Mouse (Mus musculus) hindbrain, embryonic 14.5 days (tissue): ENCODE measurements around the gene Taf1c. TPM values are rescaled to one million over a fixed set of nuclear protein-coding genes. Genes with fewer than 3 reads are reported as not detected.

Experiments used
- ATAC-seq: fragments of 200-750 bp; cut with Nextera tagmentation; 2 replicates; pipeline ENCODE4 v1.8.0; 2017; ENCODE audit warnings: moderate number of reproducible peaks, mild to moderate bottlenecking, moderate TSS enrichment, moderate library complexity; ENCODE audit not compliant: low FRiP score
- DNase-seq: peaks from one replicate; pipeline ENCODE4 v3.0.0-alpha.2; 2015; ENCODE audit warnings: low spot score
- H3K27ac ChIP-seq: fragments of 300-500 bp; sonication (generic); 2 replicates; pipeline ENCODE4 v1.5.1; 2014; ENCODE audit warnings: mild to moderate bottlenecking, moderate library complexity
- H3K27me3 ChIP-seq: fragments of 300-500 bp; sonication (generic); 2 replicates; pipeline ENCODE4 v1.6.1; 2014; ENCODE audit warnings: mild to moderate bottlenecking, low read length, mixed read lengths; ENCODE audit not compliant: control insufficient read depth, insufficient read depth
- H3K36me3 ChIP-seq: fragments of 300-500 bp; sonication (generic); replicated peaks from 2 replicates; pipeline ENCODE4 v1.6.1; 2014; ENCODE audit not compliant: control insufficient read depth, insufficient read depth
- H3K4me1 ChIP-seq: fragments of 300-500 bp; sonication (generic); replicated peaks from 2 replicates; pipeline ENCODE4 v1.6.1; 2014; ENCODE audit warnings: antibody characterized with exemption, low read length, mixed read lengths; ENCODE audit not compliant: control insufficient read depth, insufficient read depth
- H3K4me2 ChIP-seq: fragments of 300-500 bp; sonication (generic); replicated peaks from 2 replicates; pipeline ENCODE4 v1.6.1; 2014; ENCODE audit warnings: mild to moderate bottlenecking, moderate library complexity
- H3K4me3 ChIP-seq: fragments of 300-500 bp; sonication (generic); replicated peaks from 2 replicates; pipeline ENCODE4 v1.5.1; 2014; ENCODE audit warnings: mild to moderate bottlenecking, low read length
- H3K9ac ChIP-seq: fragments of 300-500 bp; sonication (generic); 2 replicates; pipeline ENCODE4 v1.6.1; 2014
- H3K9me3 ChIP-seq: fragments of 300-500 bp; sonication (generic); 2 replicates; pipeline ENCODE4 v1.6.1; 2016; ENCODE audit warnings: low read length; ENCODE audit not compliant: control insufficient read depth
- WGBS: fragments of 180-500 bp; shearing (Covaris S2); extraction: QIAGEN DNeasy Blood & Tissue Kit; methylation state at CpG from one replicate; pipeline ENCODE4 v1.1.7; 2014; 5-methylcytosine and 5-hydroxymethylcytosine counted together
- polyA plus RNA-seq: library from polyadenylated mRNA; unstranded; fragments of >200 nt; fragmentation: Nextera tagmentation; extraction: Ambion mirVana; gene quantifications from 2 replicates; pipeline ENCODE4 v1.2.1, GENCODE M21; 2014

The Taf1c gene
- polyA plus RNA-seq: 13.3 and 14.0 TPM in 2 replicates

DNA sequence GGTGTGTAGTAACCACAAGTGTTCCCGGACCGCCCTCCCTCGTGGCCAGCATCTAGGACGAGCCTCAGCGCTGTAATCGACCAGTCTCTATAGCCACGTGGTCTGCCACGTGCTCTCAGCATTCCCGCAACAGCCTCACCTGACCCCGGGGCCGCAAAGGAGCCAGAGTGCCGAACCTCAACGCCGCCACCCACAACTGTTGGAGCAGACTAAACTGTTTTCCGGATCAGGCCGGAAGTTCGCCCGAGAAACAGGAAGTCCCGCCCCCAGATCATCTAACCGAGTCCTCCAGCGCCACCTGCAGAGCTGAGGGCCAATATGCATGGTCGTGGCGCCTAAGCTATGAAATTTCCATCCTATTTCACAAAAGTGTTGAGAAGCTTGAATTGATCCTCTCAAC is at the start of gene Taf1c:
Gene Taf1c (minus strand): TSS at position 227 of the 400 bp plus-strand sequence.
- H3K4me3 ChIP-seq: peak within 1 kb of the TSS; percentile 82
- under 1% methylated on average over 23 of the region's 23 CpGs for WGBS

GRCm38 (mm10) chr8:119651324-119651723 is 46.3 kb upstream of the Taf1c start:
- H3K4me1 ChIP-seq: no peaks in the 10 kb centered on the region
- no peak overlapping the region for H3K4me2 ChIP-seq
- no peaks in the 10 kb centered on the region for H3K27me3 ChIP-seq
- no peak overlapping the region for H3K27ac ChIP-seq
- H3K36me3 ChIP-seq: no peaks in the 10 kb centered on the region
- 77% methylated on average over 2 of the region's 2 CpGs for WGBS
- H3K9ac ChIP-seq: no peak overlapping the region
- ATAC-seq (no peak), DNase-seq (no peak)
- no peak overlapping the region for H3K4me3 ChIP-seq
- no peaks in the 10 kb centered on the region for H3K9me3 ChIP-seq

More for the DNA sequence above, at the start of gene Taf1c:
- Histone ChIP-seq H3K4me1 (peaks cover 7% of the 10 kb centered on the region), H3K4me2 (peak within 1 kb of the TSS; percentile 70), H3K9ac (peak within 1 kb of the TSS; percentile 81), H3K27me3 (no peaks in the 10 kb centered on the region), H3K9me3 (no peaks in the 10 kb centered on the region), H3K27ac (0 out of 2 replicates have a peak within 1 kb of the TSS, but pooled peaks have one; percentile 21), H3K36me3 (peaks cover 25% of the 10 kb centered on the region)
- ATAC-seq: peak; percentile 86
- DNase-seq: peak; percentile 98

- no peaks in the 10 kb centered on the region for H3K27me3 ChIP-seq
- DNase-seq (no peak), ATAC-seq (no peak)
- no peaks in the 10 kb centered on the region for H3K36me3 ChIP-seq
- no peak overlapping the region for H3K4me2 ChIP-seq
- no peak overlapping the region for H3K9ac ChIP-seq
- no peak overlapping the region for H3K4me3 ChIP-seq
- H3K9me3 ChIP-seq: no peaks in the 10 kb centered on the region
- 82% methylated on average over 7 of the region's 7 CpGs for WGBS
- no peak overlapping the region for H3K27ac ChIP-seq
- H3K4me1 ChIP-seq: peaks cover 8% of the 10 kb centered on the region; the same call in 1 of the 2 replicates
Observed at GRCm38 (mm10) chr8:119646846-119647245, 41.8 kb upstream of the Taf1c start.

DNA sequence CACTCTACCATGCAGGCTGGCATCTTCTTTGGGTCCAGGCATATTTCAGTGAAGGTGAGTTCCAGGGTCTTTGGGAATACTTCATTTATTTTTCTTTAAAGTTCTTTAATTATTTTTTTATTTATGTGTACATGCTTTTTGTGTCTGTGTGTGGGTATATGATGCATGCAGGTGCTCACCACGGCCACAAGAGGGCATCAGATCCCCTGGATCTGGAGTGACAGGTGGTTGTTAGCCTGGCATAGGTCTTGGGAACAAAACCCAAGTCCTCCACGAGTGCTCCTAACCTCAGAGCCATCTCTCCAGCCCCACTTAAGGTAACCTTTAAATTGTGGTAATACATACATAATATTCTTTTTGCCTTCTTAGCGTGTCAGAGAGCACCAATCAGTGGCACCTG is 41.2 kb upstream of the Taf1c start:
- H3K4me1 ChIP-seq: peaks cover 8% of the 10 kb centered on the region; the same call in 1 of the 2 replicates
- no peaks in the 10 kb centered on the region for H3K36me3 ChIP-seq
- ATAC-seq (no peak), DNase-seq (no peak)
- WGBS: 78% methylated on average over 3 of the region's 3 CpGs
- no peak overlapping the region for H3K4me3 ChIP-seq
- no peak overlapping the region for H3K9ac ChIP-seq
- no peaks in the 10 kb centered on the region for H3K27me3 ChIP-seq
- H3K4me2 ChIP-seq: no peak overlapping the region
- H3K27ac ChIP-seq: no peak overlapping the region
- H3K9me3 ChIP-seq: no peaks in the 10 kb centered on the region

DNA sequence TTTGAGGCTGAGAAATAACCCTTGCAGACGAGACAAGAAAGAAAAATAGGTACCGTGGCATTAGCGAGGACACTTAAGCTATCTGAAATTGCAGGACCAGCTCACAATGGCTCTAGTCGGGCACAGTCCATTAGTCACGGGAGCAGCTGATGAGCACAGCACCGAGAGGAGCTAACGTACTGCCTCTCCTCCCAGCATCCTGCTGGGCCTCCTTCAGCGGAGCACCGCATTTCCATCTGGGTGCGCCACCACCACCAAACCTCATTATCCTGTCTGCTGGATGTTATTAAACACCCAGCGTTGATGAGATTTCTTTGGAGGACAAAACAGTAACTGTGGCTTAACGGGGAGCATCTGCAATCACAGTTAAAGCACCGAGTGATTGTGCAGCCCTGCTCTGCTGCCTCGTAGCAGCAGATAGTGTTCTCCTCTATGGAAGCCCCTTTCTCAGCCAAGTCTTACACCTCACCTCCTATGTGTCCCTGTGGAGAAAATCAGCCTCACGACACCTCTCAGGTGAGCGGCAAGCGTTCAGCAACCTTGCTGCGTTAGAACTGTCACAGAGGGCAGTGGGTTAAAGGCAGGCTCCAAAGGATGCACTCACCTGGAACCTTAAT is 40.1 kb upstream of the Taf1c start:
- DNase-seq (peak; percentile 42), ATAC-seq (peak; percentile 88)
- Histone ChIP-seq H3K27ac (peak overlapping the region; percentile 84), H3K4me3 (no peak overlapping the region), H3K4me1 (peaks cover 8% of the 10 kb centered on the region; the same call in 1 of the 2 replicates), H3K27me3 (no peaks in the 10 kb centered on the region), H3K36me3 (no peaks in the 10 kb centered on the region), H3K4me2 (0 out of 2 replicates have a peak overlapping the region, but pooled peaks have one; percentile 1), H3K9ac (peak overlapping the region; percentile 22; the same call in 1 of the 2 replicates), H3K9me3 (no peaks in the 10 kb centered on the region)
- 33% methylated on average over 18 of the region's 18 CpGs for WGBS

- Histone ChIP-seq H3K4me2 (0 out of 2 replicates have a peak overlapping the region, but pooled peaks have one; percentile 1), H3K9ac (no peak overlapping the region), H3K27ac (peak overlapping the region; percentile 84), H3K36me3 (no peaks in the 10 kb centered on the region), H3K27me3 (no peaks in the 10 kb centered on the region), H3K4me3 (no peak overlapping the region), H3K4me1 (peaks cover 8% of the 10 kb centered on the region; the same call in 1 of the 2 replicates), H3K9me3 (no peaks in the 10 kb centered on the region)
- ATAC-seq: peak; percentile 6; the same call in 1 of the 2 replicates
- WGBS: 66% methylated on average over 17 of the region's 17 CpGs
- no peak for DNase-seq
Observed at GRCm38 (mm10) chr8:119644429-119644960, 39.5 kb upstream of the Taf1c start.

DNA sequence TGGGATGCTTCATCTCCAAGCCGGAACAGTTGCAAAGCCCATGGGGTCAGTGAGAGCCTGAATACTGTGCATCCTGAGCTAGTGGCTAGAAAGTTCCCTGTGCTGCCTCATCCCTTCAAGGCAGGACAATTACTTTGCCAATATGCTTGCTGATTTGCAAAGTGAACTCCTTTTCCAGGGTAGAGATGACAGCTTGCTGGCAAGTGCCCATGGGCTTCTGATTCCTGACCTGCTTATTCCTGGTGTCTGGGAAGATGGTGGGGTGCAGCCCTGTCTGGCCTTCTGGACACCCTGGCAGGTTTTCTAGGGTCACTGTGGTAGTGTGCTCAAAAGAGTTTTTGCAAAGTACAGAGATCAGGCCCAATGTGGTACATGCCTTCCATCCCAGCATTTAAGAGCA is 37.9 kb upstream of the Taf1c start:
- 92% methylated on average over 1 of the region's 1 CpGs for WGBS
- H3K36me3 ChIP-seq: no peaks in the 10 kb centered on the region
- H3K9me3 ChIP-seq: no peaks in the 10 kb centered on the region
- H3K27ac ChIP-seq: no peak overlapping the region
- H3K4me3 ChIP-seq: no peak overlapping the region
- no peaks in the 10 kb centered on the region for H3K27me3 ChIP-seq
- DNase-seq: no peak
- H3K9ac ChIP-seq: no peak overlapping the region
- no peak overlapping the region for H3K4me2 ChIP-seq
- peaks cover 8% of the 10 kb centered on the region; the same call in 1 of the 2 replicates for H3K4me1 ChIP-seq
- ATAC-seq: no peak

DNA sequence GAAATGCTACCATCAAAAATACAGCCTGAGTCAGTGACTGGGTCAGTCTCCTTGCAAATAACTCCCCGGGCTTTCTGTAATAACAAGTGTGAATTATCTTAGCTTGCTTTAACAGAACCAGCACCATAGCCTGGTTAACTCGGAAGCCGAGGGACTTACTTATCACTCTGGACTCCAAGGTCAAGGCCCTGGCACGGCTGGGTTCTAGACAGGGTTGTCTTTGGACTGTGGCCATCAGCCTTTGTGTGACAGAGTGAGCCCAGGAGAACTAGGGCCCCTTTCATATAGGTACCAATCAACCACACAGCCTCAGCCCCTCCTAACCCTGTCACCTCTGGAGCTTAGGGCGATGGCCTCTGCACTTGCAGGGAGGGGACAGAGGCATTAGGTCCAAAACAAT is 36.0 kb upstream of the Taf1c start:
- WGBS: 92% methylated on average over 5 of the region's 5 CpGs
- no peak overlapping the region for H3K27ac ChIP-seq
- no peak overlapping the region for H3K4me3 ChIP-seq
- ATAC-seq (no peak), DNase-seq (no peak)
- no peak overlapping the region for H3K4me2 ChIP-seq
- H3K27me3 ChIP-seq: no peaks in the 10 kb centered on the region
- no peaks in the 10 kb centered on the region for H3K9me3 ChIP-seq
- H3K36me3 ChIP-seq: no peaks in the 10 kb centered on the region
- no peak overlapping the region for H3K9ac ChIP-seq
- peaks cover 8% of the 10 kb centered on the region; the same call in 1 of the 2 replicates for H3K4me1 ChIP-seq

DNA sequence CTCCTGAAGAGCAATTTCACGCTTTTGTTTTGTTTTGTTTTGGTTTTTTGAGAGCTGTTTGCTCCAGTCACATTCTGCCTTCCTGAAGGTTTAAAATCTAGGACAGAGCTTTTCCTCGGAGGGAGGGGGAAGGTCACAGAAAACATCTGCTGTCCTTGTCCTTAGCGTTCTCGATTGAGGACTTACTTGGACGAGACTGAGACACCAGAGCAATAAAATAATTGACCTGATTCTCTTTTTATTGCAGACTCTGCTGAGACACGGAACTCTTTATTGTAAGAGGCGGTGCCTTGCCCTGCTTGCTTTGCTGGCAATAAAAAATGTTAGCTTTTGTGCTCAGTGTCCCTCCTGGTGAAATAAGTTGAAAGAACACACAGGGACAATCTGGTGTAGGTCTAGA is 34.8 kb upstream of the Taf1c start:
- H3K4me2 ChIP-seq: no peak overlapping the region
- no peak overlapping the region for H3K9ac ChIP-seq
- no peaks in the 10 kb centered on the region for H3K9me3 ChIP-seq
- H3K27ac ChIP-seq: no peak overlapping the region
- H3K4me3 ChIP-seq: no peak overlapping the region
- no peaks in the 10 kb centered on the region; the same call in 1 of the 2 replicates for H3K4me1 ChIP-seq
- DNase-seq: no peak
- ATAC-seq: no peak
- no peaks in the 10 kb centered on the region for H3K27me3 ChIP-seq
- H3K36me3 ChIP-seq: no peaks in the 10 kb centered on the region
- WGBS: 61% methylated on average over 7 of the region's 7 CpGs
